Mouse (Mus musculus): ENCODE measurements around the gene Abhd4.

Gene Abhd4

GRCm38 (mm10) chr14:54276446-54276845 lies 22.5 kb downstream of the Abhd4 start:
- DNase-seq (ENCODE audit: low spot score in 2 of 2): no peak

- no peak for DNase-seq (ENCODE audit: low spot score in 2 of 2)
These were observed 30.9 kb downstream of the Abhd4 start, which contains the start of gene Olfr49 for GRCm38 (mm10) chr14:54284839-54285238. TSS of gene Olfr49 (minus strand) at chr14:54284939.

GRCm38 (mm10) chr14:54300136-54300535 lies 46.1 kb downstream of the Abhd4 start:
- no peak for DNase-seq (ENCODE audit: low spot score in 2 of 2)

- no peak for DNase-seq (ENCODE audit: low spot score in 2 of 2)
These were observed 46.7 kb downstream of the Abhd4 start for GRCm38 (mm10) chr14:54300676-54301075.

- DNase-seq (ENCODE audit: low spot score in 2 of 2): no peak
These were observed 57.8 kb downstream of the Abhd4 start for GRCm38 (mm10) chr14:54311763-54312162.
